In genomic region chr1:131770656-131771055, GRCm38 (mm10) we compare ENCODE assay signal across 10 mouse cellular contexts. TPM values are rescaled to one million over a fixed set of nuclear protein-coding genes. Genes with fewer than 3 reads are reported as not detected.
DNase-seq lines count a peak whose midpoint lies in the region; ATAC-seq lines count a peak whose summit lies in the region.
"Had no signal": no experiment of that assay in that cellular context is flagged by ENCODE, and none has a peak within 500 bp of the region (broad histone marks: within the 10 kb centered on the region; RNA-seq: fewer than 3 reads in every experiment).

No protein-coding gene starts in this region.

- H3K9ac ChIP-seq in intestine, embryonic 14.5 days (ENCODE audit: low read length): no peak overlapping the region
- no peak overlapping the region for H3K9ac ChIP-seq in intestine, embryonic 15.5 days
- H3K9ac ChIP-seq in heart, embryonic 15.5 days: no peak overlapping the region

- no peaks in the 10 kb centered on the region for H3K4me1 ChIP-seq in intestine, embryonic 14.5 days (replicated peaks; ENCODE audit: control insufficient read depth, insufficient read depth, low read length)
- no peaks in the 10 kb centered on the region for H3K4me1 ChIP-seq in intestine, embryonic 15.5 days (replicated peaks)
- H3K4me1 ChIP-seq in forebrain, embryonic 10.5 days: peaks cover 6% of the 10 kb centered on the region; the same call in 1 of the 2 replicates
- peaks cover 7% of the 10 kb centered on the region for H3K4me1 ChIP-seq in heart, embryonic 15.5 days (replicated peaks)

- ATAC-seq in intestine, embryonic 14.5 days (replicated peaks; ENCODE audit: low FRiP score, low TSS enrichment, low read depth): no peak
- ATAC-seq in intestine, embryonic 15.5 days: no peak
- 0 out of 2 replicates have a peak, but pooled peaks have one; percentile 35 for ATAC-seq in heart, embryonic 15.5 days (replicated peaks; ENCODE audit: insufficient number of reproducible peaks, insufficient read depth, low FRiP score, low read depth)

- 74% methylated on average over 4 of the region's 4 CpGs for WGBS in intestine, embryonic 14.5 days
- 63% methylated on average over 4 of the region's 4 CpGs for WGBS in intestine, embryonic 15.5 days
- WGBS in forebrain, embryonic 10.5 days: 78% methylated on average over 4 of the region's 4 CpGs
- WGBS in heart, embryonic 15.5 days: 44% methylated on average over 4 of the region's 4 CpGs

- no peak overlapping the region for H3K4me2 ChIP-seq in intestine, embryonic 14.5 days (ENCODE audit: low read length)
- H3K4me2 ChIP-seq in intestine, embryonic 15.5 days (replicated peaks): no peak overlapping the region
- H3K4me2 ChIP-seq in heart, embryonic 15.5 days: no peak overlapping the region

- no peaks in the 10 kb centered on the region for H3K36me3 ChIP-seq in intestine, embryonic 14.5 days (ENCODE audit: control insufficient read depth, insufficient read depth, low read length)
- H3K36me3 ChIP-seq in intestine, embryonic 15.5 days: no peaks in the 10 kb centered on the region
- H3K36me3 ChIP-seq in forebrain, embryonic 10.5 days (replicated peaks): no peaks in the 10 kb centered on the region
- no peaks in the 10 kb centered on the region for H3K36me3 ChIP-seq in heart, embryonic 15.5 days

- no peak overlapping the region for H3K27ac ChIP-seq in intestine, embryonic 14.5 days (ENCODE audit: low read depth)
- H3K27ac ChIP-seq in intestine, embryonic 15.5 days: no peak overlapping the region
- H3K27ac ChIP-seq in forebrain, embryonic 10.5 days: no peak overlapping the region
- H3K27ac ChIP-seq in heart, embryonic 15.5 days: peak overlapping the region; percentile 20

- no peak overlapping the region for H3K4me3 ChIP-seq in intestine, embryonic 14.5 days (ENCODE audit: low read depth, low read length)
- no peak overlapping the region for H3K4me3 ChIP-seq in intestine, embryonic 15.5 days (replicated peaks)
- no peak overlapping the region for H3K4me3 ChIP-seq in forebrain, embryonic 10.5 days
- H3K4me3 ChIP-seq in heart, embryonic 15.5 days: no peak overlapping the region
- H3K4me3 ChIP-seq: erythroblast, embryonic 14.5 days; megakaryocyte, embryonic 14.5 days had no signal

- no peaks in the 10 kb centered on the region for H3K27me3 ChIP-seq in intestine, embryonic 14.5 days (replicated peaks; ENCODE audit: control insufficient read depth, insufficient read depth, low read length)
- no peaks in the 10 kb centered on the region for H3K27me3 ChIP-seq in intestine, embryonic 15.5 days (replicated peaks)
- H3K27me3 ChIP-seq in forebrain, embryonic 10.5 days (ENCODE audit: poor library complexity, severe bottlenecking): peaks cover 3% of the 10 kb centered on the region; the same call in 1 of the 2 replicates
- H3K27me3 ChIP-seq in heart, embryonic 15.5 days: peaks cover 3% of the 10 kb centered on the region; the same call in 1 of the 2 replicates

- DNase-seq in intestine, embryonic 14.5 days (ENCODE audit: low spot score): peak; percentile 31
- peak; percentile 10 for DNase-seq in forebrain, embryonic 10.5 days (ENCODE audit: extremely low spot score, low spot score)
- peak; percentile 30 to 80 for DNase-seq in left cerebral cortex, adult 8-10 months (ENCODE audit: low spot score in 2 of 2)
- DNase-seq in urinary bladder, postnatal 25 days (ENCODE audit: low spot score): no peak
- no peak for DNase-seq in liver
- DNase-seq in T-cell, adult 2 months (ENCODE audit: low spot score): no peak

- H3K9me3 ChIP-seq in intestine, embryonic 14.5 days (ENCODE audit: control insufficient read depth, low read length): no peaks in the 10 kb centered on the region
- H3K9me3 ChIP-seq in intestine, embryonic 15.5 days: no peaks in the 10 kb centered on the region
- H3K9me3 ChIP-seq in forebrain, embryonic 10.5 days: no peaks in the 10 kb centered on the region
- no peaks in the 10 kb centered on the region for H3K9me3 ChIP-seq in heart, embryonic 15.5 days (replicated peaks)

RNA-seq across cellular contexts. Expression of gene Pm20d1, which starts 26.5 kb away (rescaled TPM):
- polyA plus RNA-seq in intestine, embryonic 14.5 days (2014; fragmentation: Nextera tagmentation; extraction: Ambion mirVana): 0.71 and 1.4 TPM in 2 replicates
- 3.8 and 5.6 TPM in 2 replicates for polyA plus RNA-seq in intestine, embryonic 15.5 days (2015; fragmentation: Nextera tagmentation; extraction: Ambion mirVana)
- polyA plus RNA-seq in forebrain, embryonic 10.5 days (2016; fragmentation: Nextera tagmentation; extraction: Ambion mirVana): 1.5 TPM in 2 replicates
- polyA plus RNA-seq in heart, embryonic 15.5 days (2015; fragmentation: Nextera tagmentation; extraction: Ambion mirVana): 1.4 and 1.8 TPM in 2 replicates
- total RNA-seq in left cerebral cortex, adult 8-10 months (2022): 1 to 10 TPM; 2.1 to 3.3 (median 2.4) TPM
- polyA plus RNA-seq: erythroblast, embryonic 14.5 days had no signal

RNA-seq across cellular contexts. Expression of gene Slc26a9, which starts 26.8 kb away (rescaled TPM):
- polyA plus RNA-seq in intestine, embryonic 14.5 days (2014; fragmentation: Nextera tagmentation; extraction: Ambion mirVana): 0.51 and 0.52 TPM in 2 replicates
- 0.68 and 3.6 TPM in 2 replicates for polyA plus RNA-seq in intestine, embryonic 15.5 days (2015; fragmentation: Nextera tagmentation; extraction: Ambion mirVana)
- polyA plus RNA-seq in forebrain, embryonic 10.5 days (2016; fragmentation: Nextera tagmentation; extraction: Ambion mirVana): not detected in 2 replicates
- 0.08 and 0.22 TPM in 2 replicates for polyA plus RNA-seq in heart, embryonic 15.5 days (2015; fragmentation: Nextera tagmentation; extraction: Ambion mirVana)
- total RNA-seq in left cerebral cortex, adult 8-10 months (2022): under 1 TPM in 2 of 4 experiments, not detected in 2; 0.06 to 0.13 TPM
- polyA plus RNA-seq: erythroblast, embryonic 14.5 days had no signal

RNA-seq across cellular contexts. Expression of gene Slc41a1, which starts 56.6 kb away (rescaled TPM):
- 8.4 and 8.9 TPM in 2 replicates for polyA plus RNA-seq in intestine, embryonic 14.5 days (2014; fragmentation: Nextera tagmentation; extraction: Ambion mirVana)
- 10.5 and 10.7 TPM in 2 replicates for polyA plus RNA-seq in intestine, embryonic 15.5 days (2015; fragmentation: Nextera tagmentation; extraction: Ambion mirVana)
- 11.2 and 11.3 TPM in 2 replicates for polyA plus RNA-seq in forebrain, embryonic 10.5 days (2016; fragmentation: Nextera tagmentation; extraction: Ambion mirVana)
- 8.9 and 11.4 TPM in 2 replicates for polyA plus RNA-seq in heart, embryonic 15.5 days (2015; fragmentation: Nextera tagmentation; extraction: Ambion mirVana)
- 10 to 100 TPM; 49.4 to 56.1 (median 53.7) TPM for total RNA-seq in left cerebral cortex, adult 8-10 months (2022)

Comparison
In these comparisons a context has a peak if more than half of its experiments do, and no peak if none do; other contexts are left out.
1. DNase-seq: peak in intestine, embryonic 14.5 days (single experiment), forebrain, embryonic 10.5 days (single experiment) and left cerebral cortex, adult 8-10 months (2 of 2); none in urinary bladder, postnatal 25 days (single experiment), liver (single experiment) and T-cell, adult 2 months (single experiment).